Mouse (Mus musculus) MEL (cell line): ENCODE measurements around the gene Tbxas1. TPM values are rescaled to one million over a fixed set of nuclear protein-coding genes. Genes with fewer than 3 reads are reported as not detected.

Experiments
- DNase-seq: peaks from one replicate; pipeline ENCODE4 v3.0.0; 2011; ENCODE audit warnings: low read depth, low spot score
- H3K27ac ChIP-seq: 2 replicates; pipeline ENCODE4 v1.5.1; 2012; ENCODE audit warnings: low read depth, mild to moderate bottlenecking, control low read depth, low read length, moderate library complexity; ENCODE audit not compliant: control insufficient read depth
- H3K27me3 ChIP-seq, 2 experiments: fragments of 150-350 bp in 1 of 2; sonication (generic) in 1 of 2; 2 replicates each; pipeline ENCODE4 v1.6.1; 2012; ENCODE audit warnings: low read length in 2 of 2, mild to moderate bottlenecking in 2 of 2, improper control_type of control experiment in 1 of 2, moderate library complexity in 1 of 2; ENCODE audit not compliant: insufficient read depth in 2 of 2, control insufficient read depth in 1 of 2
- H3K36me3 ChIP-seq, 2 experiments: 2 replicates each; pipeline ENCODE4 v1.6.1; 2012 to 2014; ENCODE audit warnings: low read length in 2 of 2, improper control_type of control experiment in 1 of 2, inconsistent platforms in 1 of 2, mild to moderate bottlenecking in 1 of 2; ENCODE audit not compliant: insufficient read depth in 2 of 2, control insufficient read depth in 1 of 2
- H3K4me1 ChIP-seq, 2 experiments: fragments of 150-350 bp in 1 of 2; sonication (generic) in 1 of 2; 2 replicates each; pipeline ENCODE4 v1.6.1; 2012; ENCODE audit warnings: low read length in 2 of 2, improper control_type of control experiment in 1 of 2, mild to moderate bottlenecking in 1 of 2; ENCODE audit not compliant: insufficient read depth in 2 of 2, control insufficient read depth in 1 of 2
- H3K4me3 ChIP-seq, 2 experiments: fragments of 150-350 bp in 1 of 2; sonication (generic) in 1 of 2; 2 replicates each; pipeline ENCODE4 v1.5.1; 2012; ENCODE audit warnings: low read depth in 2 of 2, low read length in 2 of 2, mild to moderate bottlenecking in 2 of 2, moderate library complexity in 2 of 2, control low read depth in 1 of 2, improper control_type of control experiment in 1 of 2; ENCODE audit not compliant: control insufficient read depth in 1 of 2, insufficient read depth in 1 of 2
- H3K79me2 ChIP-seq: 2 replicates; pipeline ENCODE4 v1.6.1; 2012; ENCODE audit warnings: mild to moderate bottlenecking, low read length, moderate library complexity; ENCODE audit not compliant: control insufficient read depth, poor library complexity, insufficient read depth
- H3K9ac ChIP-seq: 2 replicates; pipeline ENCODE4 v1.6.1; 2012; ENCODE audit warnings: low read depth, mild to moderate bottlenecking, control low read depth, low read length, moderate library complexity; ENCODE audit not compliant: control insufficient read depth, poor library complexity, severe bottlenecking
- H3K9me3 ChIP-seq: fragments of 150-350 bp; sonication (generic); replicated peaks from 2 replicates; pipeline ENCODE4 v1.6.1; 2012; ENCODE audit warnings: mild to moderate bottlenecking, low read length, improper control_type of control experiment, moderate library complexity; ENCODE audit not compliant: insufficient read depth
- BHLHE40 ChIP-seq: IDR thresholded peaks from 2 replicates; pipeline ENCODE4 v1.6.1; 2012; ENCODE audit warnings: low read depth, mild to moderate bottlenecking, inconsistent platforms, low read length, improper control_type of control experiment, borderline replicate concordance
- CHD1 ChIP-seq: IDR thresholded peaks from 2 replicates; pipeline ENCODE4 v1.6.1; 2012; ENCODE audit warnings: low read depth, mild to moderate bottlenecking, inconsistent platforms, low read length, improper control_type of control experiment
- CTCF ChIP-seq, 3 experiments: IDR thresholded peaks in 2 of 3; conservative IDR thresholded peaks in 1 of 3; 2 replicates each; pipeline ENCODE4 v1.5.1; 2011 to 2012; ENCODE audit warnings: low read length in 3 of 3, low read depth in 2 of 3, mild to moderate bottlenecking in 2 of 3, improper control_type of control experiment in 1 of 3, inconsistent platforms in 1 of 3, mixed read lengths in 1 of 3, moderate library complexity in 1 of 3; ENCODE audit not compliant: control insufficient read depth in 1 of 3, insufficient read depth in 1 of 3, poor library complexity in 1 of 3, severe bottlenecking in 1 of 3
- E2F4 ChIP-seq: IDR thresholded peaks from 2 replicates; pipeline ENCODE4 v1.6.1; 2011; ENCODE audit warnings: low read depth, low read length, improper control_type of control experiment, borderline replicate concordance
- GATA1 ChIP-seq: IDR thresholded peaks from 2 replicates; pipeline ENCODE4 v1.6.1; 2011; ENCODE audit warnings: low read depth, low read length, improper control_type of control experiment
- HCFC1 ChIP-seq: IDR thresholded peaks from 2 replicates; pipeline ENCODE4 v1.6.1; 2012; ENCODE audit warnings: low read depth, mild to moderate bottlenecking, inconsistent platforms, low read length, improper control_type of control experiment, moderate library complexity
- JUND ChIP-seq: IDR thresholded peaks from 2 replicates; pipeline ENCODE4 v1.6.1; 2011; ENCODE audit warnings: low read depth, mild to moderate bottlenecking, improper control_type of control experiment, low read length
- KAT2A ChIP-seq: conservative IDR thresholded peaks from 2 replicates; pipeline ENCODE4 v1.6.1; 2012; ENCODE audit warnings: low read depth, low read length, improper control_type of control experiment, inconsistent platforms
- MAX ChIP-seq: IDR thresholded peaks from 2 replicates; pipeline ENCODE4 v1.6.1; 2011; ENCODE audit warnings: low read length, improper control_type of control experiment
- MEF2A ChIP-seq: IDR thresholded peaks from 2 replicates; pipeline ENCODE4 v1.6.1; 2014; ENCODE audit warnings: low read depth, mild to moderate bottlenecking, inconsistent platforms, low read length, improper control_type of control experiment; ENCODE audit not compliant: poor library complexity, insufficient replicate concordance, severe bottlenecking; ENCODE audit errors: extremely low read depth
- MXI1 ChIP-seq: IDR thresholded peaks from 2 replicates; pipeline ENCODE4 v1.6.1; 2011; ENCODE audit warnings: mild to moderate bottlenecking, low read depth, low read length, improper control_type of control experiment
- MYB ChIP-seq: IDR thresholded peaks from 2 replicates; pipeline ENCODE4 v1.6.1; 2011; ENCODE audit warnings: mild to moderate bottlenecking, low read depth, low read length, improper control_type of control experiment
- POLR2AphosphoS5 ChIP-seq: IDR thresholded peaks from 2 replicates; pipeline ENCODE4 v1.6.1; 2012; ENCODE audit warnings: low read depth, borderline replicate concordance, mild to moderate bottlenecking, inconsistent platforms, low read length, moderate library complexity, mixed read lengths
- RAD21 ChIP-seq: IDR thresholded peaks from 2 replicates; pipeline ENCODE4 v1.6.1; 2011; ENCODE audit warnings: mild to moderate bottlenecking, low read depth, low read length, improper control_type of control experiment
- RCOR1 ChIP-seq: IDR thresholded peaks from 2 replicates; pipeline ENCODE4 v1.6.1; 2012; ENCODE audit warnings: low read depth, mild to moderate bottlenecking, inconsistent platforms, low read length, improper control_type of control experiment
- SMC3 ChIP-seq: IDR thresholded peaks from 2 replicates; pipeline ENCODE4 v1.6.1; 2011; ENCODE audit warnings: low read depth, low read length, improper control_type of control experiment
- UBTF ChIP-seq: IDR thresholded peaks from 2 replicates; pipeline ENCODE4 v1.6.1; 2012; ENCODE audit warnings: low read depth, mild to moderate bottlenecking, inconsistent platforms, low read length, improper control_type of control experiment, moderate library complexity, borderline replicate concordance; ENCODE audit not compliant: insufficient read depth
- USF2 ChIP-seq, 2 experiments: IDR thresholded peaks; 2 replicates each; pipeline ENCODE4 v1.6.1; 2011 to 2012; ENCODE audit warnings: improper control_type of control experiment in 2 of 2, low read length in 2 of 2, borderline replicate concordance in 1 of 2, inconsistent platforms in 1 of 2, low read depth in 1 of 2, mild to moderate bottlenecking in 1 of 2; ENCODE audit not compliant: insufficient read depth in 1 of 2
- ZC3H11A ChIP-seq: IDR thresholded peaks from 2 replicates; pipeline ENCODE4 v1.6.1; 2012; ENCODE audit warnings: low read depth, mild to moderate bottlenecking, inconsistent platforms, low read length, improper control_type of control experiment
- ZKSCAN1 ChIP-seq: IDR thresholded peaks from 2 replicates; pipeline ENCODE4 v1.6.1; 2012; ENCODE audit warnings: low read depth, mild to moderate bottlenecking, inconsistent platforms, low read length, improper control_type of control experiment, moderate library complexity
- ZMIZ1 ChIP-seq: IDR thresholded peaks from 2 replicates; pipeline ENCODE4 v1.6.1; 2012; ENCODE audit warnings: low read depth, mild to moderate bottlenecking, inconsistent platforms, low read length, improper control_type of control experiment, moderate library complexity
- polyA plus RNA-seq, 2 experiments: library from polyadenylated mRNA; stranded (reverse) in 1 of 2; unstranded in 1 of 2; fragments of >175 nt in 1 of 2; fragments of >200 nt in 1 of 2; gene quantifications; 2 replicates each; pipeline versions ENCODE4 v1.2.1 to v1.2.4; 2012; ENCODE audit warnings: low replicate concordance in 2 of 2, low read depth in 1 of 2; ENCODE audit not compliant: insufficient read length in 2 of 2, insufficient read depth in 1 of 2, missing spikeins in 1 of 2
- total RNA-seq: library from RNA; depleted of rRNA; stranded (reverse); fragments of 300-350 nt; gene quantifications from 2 replicates; pipeline ENCODE4 v1.2.3, GENCODE M21; 2012

Tbxas1 gene
- total and polyA plus RNA-seq, 3 experiments: 0.54 to 2.7 TPM; not detected in 1

- no peaks in the 10 kb centered on the region for H3K27me3 ChIP-seq
- H3K9ac ChIP-seq: no peak overlapping the region
- H3K9me3 ChIP-seq: no peaks in the 10 kb centered on the region
- H3K36me3 ChIP-seq: peaks cover 0 to 12% of the 10 kb centered on the region in 2 experiments; a peak in 2 of 4 replicates
- H3K79me2 ChIP-seq: no peaks in the 10 kb centered on the region
- H3K27ac ChIP-seq: no peak overlapping the region
- peaks cover 0 to 16% of the 10 kb centered on the region in 2 experiments; a peak in 2 of 4 replicates for H3K4me1 ChIP-seq
- no peak for DNase-seq
- H3K4me3 ChIP-seq: no peak overlapping the region
- TF ChIP-seq CHD1: no peak
- no peak for TF ChIP-seq UBTF
- TF ChIP-seq MEF2A: no peak
- no peak for TF ChIP-seq USF2 (IDR thresholded peaks at IDR 0.05; ENCODE audit: borderline replicate concordance in 1 of 2, insufficient read depth in 1 of 2, low read depth in 1 of 2, low read length in 2 of 2)
- TF ChIP-seq HCFC1: no peak
- no peak for TF ChIP-seq GATA1
- no peak for TF ChIP-seq E2F4
- no peak for TF ChIP-seq MYB
- no peak for TF ChIP-seq MXI1
- TF ChIP-seq RCOR1: no peak
- TF ChIP-seq POLR2AphosphoS5: no peak
- TF ChIP-seq BHLHE40: no peak
- TF ChIP-seq JUND: no peak
- no peak for TF ChIP-seq ZKSCAN1
- TF ChIP-seq SMC3: no peak
- no peak for TF ChIP-seq KAT2A
- TF ChIP-seq MAX: no peak
- no peak for TF ChIP-seq ZMIZ1
- TF ChIP-seq ZC3H11A: no peak
Observed at GRCm38 (mm10) chr6:39063541-39063940, 188.3 kb downstream of the Tbxas1 start.

GRCm38 (mm10) chr6:39066935-39067578 lies 191.9 kb downstream of the Tbxas1 start:
- H3K27me3 ChIP-seq: no peaks in the 10 kb centered on the region
- H3K27ac ChIP-seq: no peak overlapping the region
- no peak overlapping the region for H3K4me3 ChIP-seq
- peak; percentile 79 for DNase-seq
- H3K36me3 ChIP-seq: no peaks in the 10 kb centered on the region
- H3K4me1 ChIP-seq: no peaks in the 10 kb centered on the region
- H3K79me2 ChIP-seq: no peaks in the 10 kb centered on the region
- TF ChIP-seq ZMIZ1: no peak
- peak; percentile 96 for TF ChIP-seq RAD21
- no peak for TF ChIP-seq MEF2A
- peak; percentile 92 for TF ChIP-seq ZC3H11A
- TF ChIP-seq CTCF (IDR thresholded peaks at IDR 0.05 in 2 of 3, conservative IDR thresholded peaks at IDR 0.05 in 1 of 3; ENCODE audit: control insufficient read depth in 1 of 3, insufficient read depth in 1 of 3, low read depth in 2 of 3, low read length in 3 of 3, poor library complexity in 1 of 3, severe bottlenecking in 1 of 3): peak; percentile 83 to 96 (median 96)
- peak; percentile 95 for TF ChIP-seq SMC3
- H3K9me3 ChIP-seq: no peaks in the 10 kb centered on the region
- H3K9ac ChIP-seq: no peak overlapping the region
